Mouse (Mus musculus) fat pad, adult 2 months (tissue): ENCODE data around the gene Txnl4b.

ENCODE experiments used
- DNase-seq: peaks from one replicate; pipeline ENCODE4 v3.0.0-alpha.2; 2011; ENCODE audit warnings: low read depth, low spot score; ENCODE audit errors: extremely low read depth

Txnl4b gene

DNA sequence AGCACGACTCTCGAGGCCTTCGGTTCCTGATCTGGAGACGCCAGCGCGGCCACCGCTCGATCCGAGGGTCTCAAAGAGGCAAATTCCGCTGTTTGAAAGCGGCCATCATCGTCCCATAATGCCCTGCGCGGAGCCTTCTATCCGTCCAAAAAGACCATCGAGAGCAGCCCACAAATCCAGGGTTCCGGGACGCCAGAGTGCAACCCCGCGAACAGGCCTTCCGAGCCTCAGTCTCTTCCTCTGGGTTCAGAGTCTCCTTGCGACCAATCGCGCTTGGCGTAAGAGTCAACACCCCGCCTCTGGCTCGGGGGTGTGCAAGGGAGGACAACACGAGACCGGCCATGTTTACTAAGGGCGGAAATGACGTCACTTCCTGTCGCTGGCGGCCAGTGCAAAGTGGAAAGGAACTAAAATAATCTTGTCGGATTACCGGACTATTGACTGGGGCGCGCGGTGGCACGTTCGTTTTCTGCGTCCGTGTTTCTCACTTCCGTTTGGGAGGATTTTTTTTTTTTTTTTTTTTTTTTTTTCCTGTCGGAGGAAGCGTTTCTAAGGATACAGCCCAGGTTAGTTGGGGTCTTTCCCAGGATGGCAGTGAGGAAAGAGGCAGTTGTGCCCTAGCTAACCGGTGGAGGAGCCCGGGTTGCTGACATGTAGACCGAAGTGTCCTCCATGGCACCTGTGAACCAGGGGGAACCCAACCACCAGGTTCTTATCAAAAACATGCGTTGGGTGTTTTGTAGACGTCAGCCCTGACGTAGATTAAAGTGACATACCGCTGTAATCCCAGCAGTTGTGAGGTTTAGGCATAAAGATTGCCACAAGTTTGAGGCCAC is at the start of gene Txnl4b, which contains the start of gene Dhx38:
Gene Txnl4b (plus strand): TSS at position 395 of the 836 bp plus-strand sequence.
Gene Dhx38 (minus strand): TSS at position 364 of the 836 bp plus-strand sequence.
- peak; percentile 99 for DNase-seq

DNA sequence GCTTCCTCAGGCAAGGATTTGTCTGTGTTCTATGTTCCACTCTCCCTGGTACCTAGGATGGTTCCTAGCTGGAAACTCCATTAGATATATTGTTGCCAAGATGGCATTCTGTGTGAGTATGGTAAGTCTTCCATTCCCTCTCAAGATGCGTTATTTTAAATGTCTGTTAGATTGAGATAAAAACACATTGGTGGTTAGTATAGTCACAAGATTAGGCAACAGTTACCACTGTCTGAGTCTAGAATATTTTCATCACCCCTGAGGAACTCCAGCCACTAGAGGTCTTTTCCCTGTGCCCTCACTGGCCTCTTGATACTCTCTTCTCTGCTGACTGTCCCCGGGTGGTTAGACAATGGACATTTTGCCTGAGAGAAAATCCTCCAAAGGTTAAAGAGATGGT is 41.7 kb upstream of the Txnl4b start:
- no peak for DNase-seq

- DNase-seq = no peak
Observed at GRCm38 (mm10) chr8:109535140-109535990, 30.3 kb upstream of the Txnl4b start.

- DNase-seq = no peak
Observed at GRCm38 (mm10) chr8:109536703-109537102, 29.0 kb upstream of the Txnl4b start.

DNA sequence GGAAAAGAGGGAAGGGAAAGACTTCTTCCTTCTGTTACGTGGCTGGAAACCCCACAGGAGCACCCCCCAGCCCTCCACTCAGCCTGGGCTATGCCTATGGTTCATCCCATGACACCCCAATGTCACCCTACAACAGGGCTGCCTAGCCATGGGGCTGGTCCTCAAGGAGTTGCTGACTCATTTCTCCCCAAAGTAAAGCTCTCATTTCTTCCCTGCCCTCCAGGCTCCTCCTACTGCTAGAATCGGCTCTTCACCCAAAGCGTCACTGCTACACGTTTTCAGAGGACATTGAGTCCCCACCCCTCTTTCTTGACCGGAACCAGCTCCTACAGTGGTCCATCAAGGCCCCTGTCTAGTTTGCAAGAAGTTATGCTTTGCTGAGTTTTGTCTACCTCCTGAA is 23.5 kb upstream of the Txnl4b start:
- DNase-seq = no peak

GRCm38 (mm10) chr8:109542748-109543519 is 22.8 kb upstream of the Txnl4b start:
- no peak for DNase-seq

DNA sequence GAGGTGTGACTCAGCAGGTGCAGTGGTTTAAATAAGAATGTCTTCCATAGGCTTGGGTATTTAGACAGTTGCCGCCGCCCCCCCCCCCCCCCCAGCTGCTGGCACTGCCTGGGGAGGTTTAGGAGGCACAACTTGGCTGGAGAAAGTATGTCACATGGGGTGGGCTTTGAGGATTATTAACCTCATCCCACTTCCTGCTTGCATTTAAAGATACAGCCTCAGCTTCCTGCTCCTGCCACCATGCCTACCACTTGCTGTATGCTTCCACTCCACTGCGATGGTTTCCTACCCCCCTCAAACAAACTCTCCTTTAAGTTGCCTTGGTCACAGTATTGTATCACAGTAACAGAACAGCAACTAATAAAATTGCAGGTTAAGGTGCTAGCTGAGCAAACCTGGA is 21.6 kb upstream of the Txnl4b start:
- no peak for DNase-seq

GRCm38 (mm10) chr8:109551663-109552062 is 14.0 kb upstream of the Txnl4b start:
- no peak for DNase-seq

DNA sequence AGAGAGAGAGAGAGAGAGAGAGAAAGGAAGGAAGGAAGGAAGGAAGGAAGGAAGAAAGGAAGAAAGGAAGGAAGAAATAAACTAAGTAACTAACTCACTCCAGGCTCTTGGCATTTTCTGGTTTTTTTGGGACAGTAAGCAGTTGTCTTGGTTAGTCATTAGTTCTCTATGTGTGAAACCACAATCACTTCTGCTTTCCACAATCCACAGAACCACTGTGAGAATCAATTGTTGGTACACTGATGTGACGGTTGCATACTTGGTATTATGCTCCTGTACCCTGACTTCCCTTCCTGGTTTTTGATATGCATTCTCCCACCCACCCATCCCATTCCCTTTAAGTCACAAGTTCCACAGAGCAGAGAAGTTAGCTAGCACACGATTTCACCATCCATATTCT is 1.8 kb upstream of the Txnl4b start:
- DNase-seq = no peak

- no peak for DNase-seq
Observed at GRCm38 (mm10) chr8:109564766-109565165, 926 bp upstream of the Txnl4b start.

GRCm38 (mm10) chr8:109571139-109571538 is 5.4 kb downstream of the Txnl4b start:
- no peak for DNase-seq

DNA sequence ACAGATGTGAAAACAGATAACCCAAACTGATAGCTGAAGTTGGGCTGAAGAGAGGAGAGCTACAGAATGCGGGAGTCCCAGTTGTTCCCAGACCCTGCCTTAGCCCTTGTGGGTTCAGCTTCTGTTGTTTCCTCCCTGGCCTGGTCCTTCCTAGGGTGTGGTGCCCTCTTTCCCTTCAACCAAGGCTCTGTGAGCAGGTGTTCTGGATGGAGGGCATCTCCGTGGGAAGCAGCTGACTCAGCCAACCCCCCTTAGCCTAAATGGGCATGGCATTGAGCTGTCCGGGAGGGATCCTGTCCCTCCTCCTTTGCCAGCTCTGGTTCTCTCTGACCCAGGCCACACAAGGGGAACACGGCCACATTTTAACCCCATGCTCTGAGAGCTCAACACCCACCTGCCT is 10.6 kb downstream of the Txnl4b start:
- DNase-seq = no peak

DNA sequence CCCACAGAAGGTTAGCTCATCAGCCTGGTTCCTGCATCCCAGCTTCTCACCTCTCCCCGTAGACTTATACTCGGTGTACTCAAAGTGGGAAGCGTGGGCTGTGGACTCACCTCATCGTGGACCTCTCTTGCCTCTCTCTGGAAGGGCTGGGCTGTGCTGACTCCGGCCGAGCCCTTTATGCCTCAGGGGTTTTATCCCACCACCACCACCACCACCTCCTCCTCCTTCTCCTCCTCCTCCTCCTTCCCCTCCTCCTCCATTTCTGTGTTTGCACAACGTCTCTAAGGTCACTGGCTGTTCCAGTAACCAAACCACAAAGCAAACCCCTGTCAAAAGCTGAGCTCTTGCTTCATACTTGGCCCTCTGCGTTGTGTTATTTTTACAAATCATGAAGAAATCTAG is 13.2 kb downstream of the Txnl4b start, which contains the start of gene Hp:
Gene Hp (minus strand): TSS at position 273 of the 402 bp plus-strand sequence.
- no peak for DNase-seq

DNA sequence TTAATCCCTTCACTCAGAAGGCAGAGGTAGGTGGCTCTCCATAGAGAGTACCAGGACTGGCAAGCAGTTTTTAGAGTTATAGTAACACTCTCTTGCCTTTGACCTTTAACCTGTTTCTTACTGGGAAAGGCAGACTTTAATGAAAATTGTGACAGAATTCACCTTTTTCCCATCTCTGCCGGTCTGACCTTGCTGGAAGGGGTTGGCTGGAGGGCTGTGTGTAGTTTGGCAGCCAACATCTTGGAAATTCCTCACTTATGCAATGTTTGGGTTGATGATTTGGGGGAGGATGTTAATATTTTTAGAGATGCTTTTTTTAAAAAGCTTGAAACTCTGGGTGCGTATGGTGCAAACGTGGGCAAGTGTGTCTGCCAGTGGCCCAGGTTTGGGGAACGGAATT is 18.6 kb downstream of the Txnl4b start:
- DNase-seq = no peak

DNA sequence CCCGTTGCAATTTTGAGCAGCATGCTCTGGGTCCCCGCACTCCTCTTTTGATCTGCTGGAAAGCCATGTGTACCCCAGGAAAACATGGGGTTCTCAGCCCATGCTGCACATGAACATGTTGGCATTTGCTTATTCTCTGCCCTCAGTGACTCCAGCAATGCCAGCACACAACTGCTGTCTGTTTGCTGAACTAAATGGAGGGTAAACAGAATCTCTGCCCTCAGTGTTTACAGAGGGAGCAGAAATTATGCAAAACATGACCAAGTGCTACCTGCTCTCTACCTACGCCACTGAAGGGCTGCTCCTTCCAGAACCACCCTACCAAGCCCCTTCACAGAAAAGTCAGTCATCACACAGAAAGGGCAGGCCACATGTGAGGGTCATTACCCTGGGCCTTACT is 19.1 kb downstream of the Txnl4b start:
- no peak for DNase-seq

GRCm38 (mm10) chr8:109585652-109586051 is 20.0 kb downstream of the Txnl4b start:
- no peak for DNase-seq

DNA sequence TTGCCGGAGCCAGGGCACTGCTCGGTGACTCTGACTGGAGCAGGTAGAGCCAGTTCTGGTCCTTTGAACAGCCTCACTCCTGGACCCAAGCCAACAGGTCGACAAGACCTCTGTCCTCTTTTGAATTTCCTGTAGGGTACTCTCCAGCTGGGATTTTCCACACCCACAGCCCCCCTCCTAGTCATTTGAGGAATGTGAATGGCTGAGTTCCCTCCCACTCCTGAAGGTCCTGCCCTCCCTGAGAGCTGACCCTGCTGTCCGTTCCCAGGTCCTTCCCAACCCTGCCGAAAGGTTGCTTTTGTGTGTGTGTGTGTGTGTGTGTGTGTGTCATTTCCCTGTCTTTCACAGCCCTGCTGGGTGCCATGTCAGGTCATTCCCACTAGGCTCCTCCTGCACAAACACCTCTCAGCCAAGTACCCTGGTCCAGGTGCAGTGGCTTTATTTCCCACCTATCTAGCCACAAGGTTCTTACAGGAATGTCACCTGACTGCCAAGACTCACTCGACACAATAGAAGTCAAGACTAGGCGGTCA is 21.3 kb downstream of the Txnl4b start:
- no peak for DNase-seq

- no peak for DNase-seq
Observed at GRCm38 (mm10) chr8:109590901-109591300, 25.2 kb downstream of the Txnl4b start.

DNA sequence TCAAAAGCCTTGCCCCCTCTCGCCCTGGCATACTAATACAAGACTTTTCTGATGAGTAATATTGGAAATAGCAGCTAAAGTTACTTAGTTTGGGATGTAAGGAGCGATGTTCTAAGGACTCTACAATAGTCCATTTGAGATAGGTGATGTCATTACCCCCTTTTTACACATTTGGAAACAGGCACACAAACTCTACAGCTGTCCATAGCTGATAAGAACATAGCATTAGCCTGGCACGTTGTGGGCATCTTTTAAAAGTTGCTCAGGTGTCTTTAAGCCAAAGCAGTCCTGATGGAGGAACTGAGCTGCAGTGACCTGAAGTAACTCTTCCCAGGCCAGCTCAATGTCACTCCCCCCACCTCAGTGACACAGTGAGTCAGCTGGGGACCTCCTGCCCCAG is 25.7 kb downstream of the Txnl4b start:
- no peak for DNase-seq

DNA sequence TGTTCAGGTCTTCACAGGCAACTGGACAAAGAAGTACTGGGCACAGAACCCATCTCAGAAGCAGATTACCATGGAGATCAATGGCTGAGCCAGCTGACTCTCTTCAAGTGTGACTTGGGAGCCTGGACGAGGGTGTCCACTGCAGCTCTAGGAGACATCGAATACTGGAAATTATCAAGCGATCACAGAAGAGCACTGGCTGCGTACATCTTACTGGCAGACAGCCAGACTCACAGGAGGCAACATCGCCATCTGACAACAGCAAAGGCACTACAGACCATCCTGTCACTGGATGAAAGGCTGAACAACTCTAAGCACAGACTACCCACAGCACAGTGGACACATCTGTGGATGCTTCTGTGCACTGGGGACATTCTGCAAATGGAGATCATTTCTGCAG is 26.5 kb downstream of the Txnl4b start:
- no peak for DNase-seq
